Mouse (Mus musculus): Measurements from ENCODE around the gene Gpam. TPM values are rescaled to one million over a fixed set of nuclear protein-coding genes. Genes with fewer than 3 reads are reported as not detected.

Gpam gene
- total RNA-seq, 1 experiment from 2014 or later: 288 TPM

DNA sequence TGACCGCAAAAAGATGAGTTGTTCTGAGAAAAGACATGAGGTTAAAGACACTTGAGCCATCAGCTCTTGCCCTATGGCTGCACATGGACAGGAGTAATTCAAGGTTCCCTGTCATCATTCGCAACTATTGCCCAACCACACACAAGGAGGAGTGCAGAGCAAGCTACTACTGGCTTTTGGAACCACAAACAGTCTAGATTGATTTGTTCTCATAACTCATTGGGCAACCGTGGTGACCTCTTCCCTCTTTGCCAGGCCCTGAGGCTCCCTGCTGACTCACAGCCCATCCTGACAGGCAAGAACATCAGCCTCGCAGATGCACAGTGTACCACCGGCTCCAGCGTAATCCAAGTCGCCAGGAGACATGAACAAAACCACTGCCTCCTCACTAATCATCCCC lies 12.3 kb upstream of the Gpam start:
- DNase-seq: peak; percentile 83

DNA sequence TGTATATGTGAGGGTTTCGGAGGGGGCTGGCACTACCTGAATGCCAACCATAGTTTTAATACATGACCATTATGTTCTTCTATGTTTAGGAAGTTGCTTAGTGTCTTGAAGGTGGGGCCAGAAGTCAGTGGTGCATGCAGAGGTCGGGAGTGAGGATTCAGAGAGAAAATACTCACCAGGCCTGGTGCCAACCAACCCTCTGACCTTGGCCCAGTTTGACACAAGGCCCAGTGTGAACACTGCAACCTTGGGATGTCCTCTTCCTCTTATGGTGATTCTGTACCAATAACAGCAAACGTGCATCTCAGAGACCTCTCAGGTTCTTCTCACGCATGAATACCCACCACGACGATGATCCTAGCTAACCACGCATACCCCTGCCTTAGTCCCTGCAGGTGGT lies 11.5 kb upstream of the Gpam start:
- DNase-seq: peak; percentile 78

DNA sequence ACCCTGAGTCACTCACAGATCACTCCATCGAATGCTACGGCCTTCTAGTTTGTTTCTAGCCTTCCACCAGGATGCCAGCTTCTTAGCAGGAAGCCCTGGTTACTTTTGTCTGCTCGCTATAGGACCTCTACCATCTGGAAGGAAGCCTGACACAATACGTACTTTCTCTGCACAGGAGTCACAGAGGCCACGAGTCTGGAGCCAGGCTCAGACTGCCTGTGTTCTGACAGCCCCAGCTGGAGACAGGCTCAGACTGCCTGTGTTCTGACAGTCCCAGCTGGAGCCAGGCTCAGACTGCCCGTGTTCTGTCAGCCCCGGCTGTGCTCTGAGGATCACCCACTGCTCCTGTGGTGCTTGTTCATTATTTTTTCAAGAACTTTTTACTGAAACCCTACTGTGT lies 10.8 kb upstream of the Gpam start:
- no peak for DNase-seq

DNA sequence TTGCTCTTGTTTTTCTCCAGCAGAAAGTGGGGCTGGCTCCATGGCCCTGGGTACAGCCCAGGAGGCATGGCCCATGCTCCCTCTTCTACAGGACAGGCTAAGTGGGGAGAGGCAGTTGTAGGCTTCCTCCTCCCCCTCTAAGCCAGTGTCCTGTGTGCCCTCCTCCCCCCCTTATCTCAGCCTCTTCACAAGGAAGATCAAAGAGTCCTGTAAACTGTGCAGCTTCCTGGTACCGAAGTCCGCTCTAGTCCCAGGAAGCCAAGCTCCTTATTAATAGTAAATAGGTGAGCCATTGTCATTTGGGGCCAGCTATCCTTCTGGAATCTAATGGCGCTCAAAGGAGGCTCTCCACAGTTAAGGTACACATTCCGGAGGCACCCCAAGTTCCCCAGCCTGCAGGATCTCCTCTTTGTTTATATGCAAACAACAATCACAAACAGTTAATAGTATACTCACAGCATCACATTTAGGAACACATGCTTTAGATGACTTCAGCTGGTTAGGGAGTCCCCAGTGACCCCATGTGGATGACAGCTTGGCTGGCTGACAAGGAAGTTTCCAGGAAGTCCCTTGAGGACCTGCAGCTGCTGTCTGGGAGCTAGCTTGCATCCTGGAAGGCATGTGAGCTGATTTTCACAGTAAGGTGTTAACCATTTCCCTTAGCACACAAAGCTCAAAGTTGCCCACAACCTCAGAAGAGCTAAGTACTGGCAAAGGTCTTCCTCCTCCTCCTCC lies 9.8 kb upstream of the Gpam start:
- DNase-seq: peak; percentile 55

DNA sequence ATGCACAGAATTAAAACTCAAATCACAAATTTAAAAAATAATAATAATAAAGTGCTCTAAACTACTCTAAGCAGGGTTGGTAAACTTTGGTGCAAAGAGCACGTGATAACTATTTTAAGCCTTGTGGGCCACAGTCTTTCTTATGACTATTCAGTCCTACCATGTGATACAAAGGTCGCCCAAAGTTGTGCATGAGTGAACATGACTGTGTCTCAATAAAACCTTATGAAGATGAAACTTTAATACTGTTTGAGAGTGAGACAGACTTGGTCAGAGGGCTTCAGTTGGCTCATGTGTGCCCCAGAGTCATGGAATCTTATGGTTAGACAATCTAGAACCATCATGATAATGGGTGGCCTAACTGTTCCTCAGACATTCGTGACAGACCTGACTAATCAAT lies 8.9 kb upstream of the Gpam start:
- DNase-seq: no peak

DNA sequence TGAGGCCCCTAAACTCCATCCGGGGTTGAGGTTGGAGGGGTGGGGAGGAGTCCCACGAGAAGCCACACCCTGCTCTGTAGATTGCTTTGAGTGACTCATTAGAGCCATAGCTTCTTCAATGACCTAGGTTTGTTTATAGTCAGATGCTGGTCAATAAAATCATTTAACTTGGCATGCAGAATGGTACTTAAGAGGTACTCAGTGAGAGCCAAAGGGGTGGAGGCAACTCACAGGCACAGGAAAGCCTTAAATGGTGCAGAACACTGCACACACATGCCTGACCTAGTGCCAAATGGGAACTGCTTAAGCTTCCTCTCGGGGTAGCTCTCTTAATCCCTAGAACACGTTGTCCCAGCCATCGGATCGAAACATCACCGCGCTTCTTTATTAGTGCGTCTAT lies 7.5 kb upstream of the Gpam start:
- DNase-seq: no peak

DNA sequence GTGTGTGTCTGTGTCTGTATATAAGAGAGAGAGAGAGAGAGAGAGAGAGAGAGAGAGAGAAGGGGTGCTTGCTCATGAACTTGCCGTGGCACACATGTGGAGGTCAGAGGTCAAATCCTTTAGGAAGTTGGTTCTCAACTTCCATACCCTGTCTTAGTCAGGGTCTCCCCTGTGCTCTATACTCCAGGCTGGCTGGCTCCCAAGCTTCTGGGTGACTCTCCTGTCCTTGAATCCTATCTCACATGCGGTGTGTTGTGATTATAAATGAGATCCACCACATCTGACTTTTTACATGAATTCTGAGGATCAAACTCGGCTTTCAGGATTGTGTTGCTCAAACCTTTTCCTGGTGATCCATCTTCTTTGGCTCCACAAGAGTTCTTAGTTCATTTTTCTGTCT lies 5.4 kb upstream of the Gpam start:
- peak; percentile 74 for DNase-seq

DNA sequence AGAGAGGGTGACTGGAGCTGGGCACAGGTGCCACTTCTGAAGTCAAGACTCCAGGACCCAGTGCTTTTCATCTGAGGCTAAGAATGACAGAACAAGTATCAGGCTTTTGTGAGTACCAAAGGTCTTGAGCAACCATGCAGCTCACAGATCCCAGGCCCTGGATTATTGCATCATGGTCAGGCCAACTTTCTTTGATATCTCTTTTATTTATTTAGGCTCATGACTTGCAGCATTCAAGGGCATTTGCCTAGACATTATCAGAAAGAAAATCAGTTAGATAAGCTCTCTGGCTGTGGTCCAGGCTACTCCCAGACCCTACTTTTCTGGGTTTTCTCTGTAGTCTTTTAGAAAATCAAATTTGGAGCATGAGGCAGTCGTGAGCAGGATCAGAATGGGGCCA lies 4.7 kb upstream of the Gpam start:
- DNase-seq: peak; percentile 52

DNA sequence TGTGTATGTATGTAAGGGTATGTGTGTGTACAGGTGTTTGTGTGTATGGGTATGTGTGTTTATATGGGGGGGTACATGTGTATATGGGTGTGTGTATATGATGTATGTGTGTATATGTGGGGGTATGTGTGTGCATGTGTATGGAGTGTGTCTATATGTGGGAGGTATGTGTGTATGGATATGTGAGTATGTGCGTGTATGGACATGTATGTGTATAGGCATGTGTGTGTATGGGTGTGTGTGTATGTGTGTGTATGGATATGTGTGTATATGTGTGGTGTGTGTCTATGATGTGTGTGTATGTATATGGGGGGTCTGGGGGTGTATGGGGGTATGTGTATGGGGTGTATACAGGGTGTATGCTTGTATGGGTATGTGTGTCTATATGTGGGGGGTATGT lies 1.4 kb upstream of the Gpam start:
- DNase-seq: no peak

DNA sequence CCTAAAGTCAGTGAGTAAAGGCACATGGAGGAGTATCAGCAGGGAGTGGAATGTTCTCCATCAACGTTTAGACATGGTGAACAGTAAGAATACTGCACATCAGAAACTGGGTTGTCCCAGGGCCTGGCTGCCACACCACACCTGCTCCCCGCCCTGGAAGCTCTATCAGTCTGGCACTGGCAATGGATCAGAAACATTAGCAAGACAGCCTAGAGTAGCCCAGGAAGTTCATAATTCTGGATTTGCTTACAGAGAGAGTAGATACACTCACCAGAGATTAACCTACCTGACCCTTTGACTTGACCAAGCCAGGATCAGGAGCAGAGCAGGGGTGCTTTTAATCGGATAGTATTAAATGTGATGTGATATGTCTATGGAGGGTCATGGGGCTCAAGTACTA lies 1.6 kb downstream of the Gpam start:
- no peak for DNase-seq

DNA sequence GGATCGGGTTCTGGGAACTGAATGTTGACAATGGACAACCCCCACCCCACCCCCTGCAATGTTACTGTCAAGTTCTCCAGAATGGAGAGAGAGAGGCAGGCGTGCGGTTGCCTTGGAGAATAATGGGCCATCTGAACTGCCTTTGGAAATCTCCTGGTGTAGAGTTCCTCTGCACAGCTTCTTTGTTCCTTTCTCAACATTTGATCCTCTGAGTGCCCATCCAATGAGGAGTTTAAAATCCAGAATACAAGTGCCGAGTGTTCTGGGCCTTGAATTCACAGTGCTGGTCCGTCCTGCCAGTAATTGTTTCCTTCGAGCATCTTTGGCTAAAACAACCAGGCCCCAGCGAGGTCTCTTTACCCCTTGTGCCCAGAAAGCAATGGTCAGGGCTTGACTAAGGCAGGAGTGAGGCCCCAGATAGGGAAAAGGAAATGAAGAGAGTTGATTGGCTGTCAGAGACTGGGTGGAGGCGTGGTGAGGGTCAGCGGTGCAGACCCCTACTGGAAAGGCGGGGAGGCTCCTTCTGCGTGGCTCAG lies 4.0 kb downstream of the Gpam start:
- DNase-seq: no peak

DNA sequence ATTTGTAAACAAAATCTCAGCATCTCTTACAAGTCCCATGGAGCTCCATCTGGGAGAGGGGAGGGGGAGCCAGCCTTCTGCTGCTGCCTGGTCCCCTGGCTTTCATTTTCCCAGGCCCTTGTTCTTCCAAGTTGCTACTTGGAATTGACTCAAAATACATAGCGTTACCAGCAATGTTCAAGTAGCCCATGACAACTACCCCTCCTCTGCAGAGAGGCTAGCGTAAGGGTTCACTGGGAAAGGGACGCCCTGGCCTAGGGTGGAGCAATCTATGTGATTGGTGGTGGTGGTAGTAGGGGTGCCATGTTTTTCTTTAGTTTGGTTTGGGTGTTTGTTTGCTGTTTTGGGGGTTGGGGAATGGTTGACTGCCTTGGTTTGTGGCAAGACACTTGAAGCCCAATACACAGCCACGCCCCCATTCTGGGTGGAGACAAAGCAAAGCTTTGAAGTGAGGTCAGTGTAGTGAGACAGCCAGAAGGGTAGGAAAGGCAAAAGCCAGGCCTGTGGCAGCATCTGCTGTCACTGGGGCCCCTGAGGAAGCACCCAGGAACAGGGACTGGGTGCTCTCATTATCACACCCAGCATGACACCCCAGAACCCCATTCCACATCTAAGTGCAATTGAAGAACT lies 4.6 kb downstream of the Gpam start:
- DNase-seq: peak; percentile 53

DNA sequence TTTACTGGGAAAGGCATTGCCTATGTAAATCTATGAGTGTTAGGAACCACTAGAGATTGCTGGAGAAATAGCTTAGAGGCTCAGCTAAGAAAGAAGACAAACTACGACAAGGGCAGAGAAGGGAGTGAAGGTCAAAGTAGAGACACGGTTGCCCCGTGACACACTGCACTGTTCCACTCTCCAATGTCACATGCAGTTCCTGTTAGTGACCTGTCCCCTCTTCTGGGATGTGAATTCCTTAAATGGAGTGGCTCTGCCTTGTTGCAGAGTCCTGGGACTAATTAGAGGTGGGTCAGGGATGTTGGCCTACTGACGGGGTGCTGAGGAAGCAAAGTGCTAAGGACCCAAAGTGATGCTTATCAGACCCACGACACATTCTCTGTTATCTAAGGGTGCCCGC lies 5.2 kb downstream of the Gpam start:
- DNase-seq: no peak

DNA sequence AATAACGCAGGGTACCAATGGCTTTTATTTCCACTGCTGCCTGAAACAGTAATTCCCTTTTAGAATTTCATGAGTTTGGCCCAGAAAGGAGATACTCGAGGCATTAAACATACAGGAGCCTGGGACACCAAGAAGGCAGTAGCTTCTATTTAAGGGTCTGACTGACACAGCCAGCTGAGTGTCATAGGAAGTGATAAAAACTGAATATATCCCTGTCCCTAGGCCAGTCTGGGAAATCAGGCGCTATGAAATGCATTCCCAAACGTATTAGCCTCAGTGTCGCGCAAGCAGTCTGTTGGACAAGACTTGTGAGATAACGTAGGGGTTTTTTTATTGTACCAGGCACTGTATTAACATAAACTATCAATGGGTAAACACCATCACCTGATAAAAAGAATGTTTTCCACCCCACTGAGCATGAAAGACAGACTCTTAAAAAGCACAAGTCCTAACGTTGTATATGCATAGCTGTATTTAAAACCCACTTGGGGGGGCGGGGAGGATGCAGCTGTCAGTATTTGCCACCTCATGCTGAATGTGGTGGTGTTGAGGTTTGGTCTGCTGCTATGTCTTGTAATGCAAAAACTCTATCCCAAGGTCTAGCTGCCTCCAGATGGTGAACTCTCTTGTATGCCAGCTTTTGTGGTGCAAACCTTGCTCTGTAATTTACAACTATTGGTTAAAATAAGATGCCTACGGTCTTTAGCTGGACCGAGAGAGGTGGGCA lies 6.4 kb downstream of the Gpam start:
- no peak for DNase-seq

DNA sequence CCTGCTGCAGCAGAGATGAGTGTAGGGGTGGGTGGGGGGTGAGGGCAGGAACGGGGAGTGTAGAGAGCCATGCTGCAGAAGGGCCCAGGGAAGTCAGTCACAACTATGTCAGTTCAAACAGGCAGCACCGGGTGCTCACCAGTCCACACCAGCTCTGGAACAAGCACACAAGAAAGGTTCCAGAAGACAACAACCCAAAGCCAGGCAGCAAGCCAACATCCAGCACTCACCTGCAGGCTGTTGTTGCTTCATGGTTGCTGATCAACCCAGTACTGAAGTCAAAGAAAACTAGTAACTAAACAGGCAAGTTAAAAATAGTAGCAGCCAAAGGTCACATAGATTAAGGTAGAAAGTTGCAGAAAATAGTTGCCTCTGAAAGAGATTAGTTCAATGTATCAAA lies 7.5 kb downstream of the Gpam start:
- DNase-seq: no peak

DNA sequence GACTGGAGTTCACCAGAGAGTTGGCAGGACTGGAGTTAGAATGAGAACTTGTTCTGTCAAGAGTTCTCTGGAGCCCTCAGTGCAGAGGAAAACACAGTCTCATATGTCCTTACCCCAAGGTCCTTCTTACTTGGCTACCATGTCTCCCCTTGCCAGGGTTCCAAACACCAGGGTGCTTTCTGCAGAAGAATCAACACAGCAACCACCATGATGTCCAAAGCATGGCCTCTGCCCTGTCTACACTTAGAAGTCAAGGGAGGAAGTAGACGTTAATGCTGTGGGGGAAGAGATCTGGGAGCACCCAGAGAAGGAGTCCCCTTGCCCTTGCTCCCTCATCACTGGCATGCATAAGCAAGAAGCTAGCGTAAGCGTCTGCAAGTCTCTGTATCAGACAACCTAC lies 9.0 kb downstream of the Gpam start:
- DNase-seq: no peak

DNA sequence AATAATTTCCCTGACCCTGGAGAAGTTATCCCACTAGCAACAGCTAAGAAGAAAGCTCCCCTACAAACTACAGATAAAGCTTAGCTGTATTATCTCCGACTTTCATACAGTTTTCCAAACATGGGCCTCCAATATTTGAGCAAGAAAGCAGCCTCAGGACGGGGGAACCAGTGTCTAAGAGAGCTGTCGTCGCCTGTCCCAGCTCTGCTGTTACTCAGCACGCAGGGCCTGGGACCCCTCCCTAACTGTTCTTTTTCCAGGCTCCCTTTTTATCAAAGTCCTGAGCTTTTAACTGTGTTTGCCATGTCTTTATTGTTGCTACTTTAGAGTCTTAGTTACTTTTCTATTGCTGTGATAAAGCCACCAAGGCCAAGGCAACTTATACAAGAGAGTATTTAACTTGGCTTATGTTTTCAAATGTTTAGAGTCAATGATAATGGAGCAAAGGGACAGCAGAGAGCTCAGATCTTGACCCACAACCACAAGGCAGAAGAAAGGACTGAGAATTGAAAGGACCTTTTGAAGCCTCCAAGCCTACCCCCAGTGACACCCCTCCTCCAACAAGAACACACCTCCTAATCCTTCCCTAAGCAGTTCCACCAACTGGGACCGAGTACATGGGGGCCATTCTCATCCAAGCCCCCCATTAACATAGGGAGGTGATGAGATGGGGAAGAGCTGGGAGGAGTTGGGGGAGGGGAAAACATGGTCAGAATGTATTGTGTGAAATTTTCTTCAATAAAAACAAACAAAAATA lies 9.8 kb downstream of the Gpam start:
- no peak for DNase-seq

DNA sequence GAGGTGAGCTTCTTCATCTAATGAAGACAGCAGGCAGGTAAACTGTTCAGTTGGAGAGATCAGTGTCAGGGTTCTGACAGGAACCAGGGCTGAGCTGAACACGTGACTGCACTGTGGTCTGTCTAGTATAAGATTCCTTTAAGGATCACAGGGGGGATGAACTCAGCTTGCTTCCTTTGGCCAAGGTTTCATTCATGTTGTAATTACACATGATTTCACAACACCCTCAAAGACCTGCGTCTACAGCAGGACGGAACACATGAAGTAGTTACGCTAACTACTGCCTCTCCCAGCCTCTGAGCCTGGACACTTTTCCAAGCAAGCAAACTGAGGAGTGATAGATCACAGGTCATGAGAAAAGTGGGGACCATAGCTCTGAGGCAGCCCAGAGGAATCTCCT lies 11.5 kb downstream of the Gpam start:
- peak; percentile 30 for DNase-seq

DNA sequence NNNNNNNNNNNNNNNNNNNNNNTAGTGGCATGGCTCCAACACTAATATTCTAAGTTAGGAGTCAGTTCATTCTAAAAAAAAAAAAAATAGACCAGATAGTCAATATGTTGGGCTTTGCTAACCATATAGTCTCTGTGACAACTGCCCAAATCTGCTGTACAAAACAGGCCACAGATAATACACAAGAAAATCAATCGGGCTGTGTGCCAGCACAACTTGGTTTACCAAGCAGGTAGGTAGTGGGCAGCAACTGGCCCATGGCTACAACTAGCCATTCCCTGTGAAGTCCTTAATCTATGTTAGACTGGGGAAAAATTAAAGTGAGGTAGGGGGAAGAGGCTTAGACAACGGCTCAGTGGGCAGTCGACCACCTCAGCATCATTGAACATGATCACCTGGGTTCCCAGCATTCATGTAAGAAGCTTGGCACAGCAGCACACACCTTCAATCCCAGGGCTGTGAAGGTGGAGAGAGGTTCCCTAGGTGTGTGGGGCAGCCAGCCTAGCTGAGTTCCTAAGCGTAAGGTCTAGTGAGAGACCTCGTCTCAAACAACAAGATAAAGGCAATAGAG lies 12.1 kb downstream of the Gpam start:
- DNase-seq: no peak

DNA sequence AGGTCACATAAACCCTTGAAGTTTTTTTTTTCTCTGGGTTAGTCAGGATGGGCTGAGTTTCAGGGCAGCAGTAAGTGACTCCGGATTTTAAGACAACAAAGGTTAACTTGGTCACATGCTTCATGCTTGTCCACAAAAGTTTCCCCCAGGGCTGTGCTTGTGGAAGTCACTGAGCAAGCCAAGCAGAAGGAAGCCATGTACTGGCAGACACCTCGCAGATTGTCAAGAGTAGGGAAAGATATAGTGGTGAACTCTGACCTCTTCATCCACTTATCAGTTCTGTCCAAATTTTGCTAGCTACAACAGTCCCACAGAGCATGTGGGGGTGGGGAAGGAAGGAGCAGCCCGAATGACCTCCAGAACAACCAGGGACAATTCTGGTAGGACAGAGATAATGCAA lies 19.1 kb downstream of the Gpam start:
- no peak for DNase-seq

DNA sequence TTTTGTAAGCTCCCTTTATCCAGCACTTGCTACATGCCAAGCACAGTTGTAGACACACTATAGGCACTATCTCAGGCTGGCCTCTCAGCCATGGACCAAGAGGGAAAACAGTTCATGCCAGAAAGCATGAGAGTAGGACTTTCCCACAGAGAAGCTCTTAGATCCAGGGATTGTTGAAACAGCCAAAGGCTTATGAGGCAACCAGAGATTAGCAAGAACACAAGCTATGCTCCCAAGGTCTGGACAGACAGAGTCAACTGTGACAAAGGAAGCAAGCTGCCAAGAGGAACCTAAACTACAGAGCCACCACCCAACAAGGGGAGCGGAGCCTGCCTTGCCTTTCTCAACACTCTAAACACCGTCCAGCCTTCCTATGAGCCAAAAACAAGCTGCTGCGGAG lies 21.1 kb downstream of the Gpam start:
- DNase-seq: peak; percentile 37

DNA sequence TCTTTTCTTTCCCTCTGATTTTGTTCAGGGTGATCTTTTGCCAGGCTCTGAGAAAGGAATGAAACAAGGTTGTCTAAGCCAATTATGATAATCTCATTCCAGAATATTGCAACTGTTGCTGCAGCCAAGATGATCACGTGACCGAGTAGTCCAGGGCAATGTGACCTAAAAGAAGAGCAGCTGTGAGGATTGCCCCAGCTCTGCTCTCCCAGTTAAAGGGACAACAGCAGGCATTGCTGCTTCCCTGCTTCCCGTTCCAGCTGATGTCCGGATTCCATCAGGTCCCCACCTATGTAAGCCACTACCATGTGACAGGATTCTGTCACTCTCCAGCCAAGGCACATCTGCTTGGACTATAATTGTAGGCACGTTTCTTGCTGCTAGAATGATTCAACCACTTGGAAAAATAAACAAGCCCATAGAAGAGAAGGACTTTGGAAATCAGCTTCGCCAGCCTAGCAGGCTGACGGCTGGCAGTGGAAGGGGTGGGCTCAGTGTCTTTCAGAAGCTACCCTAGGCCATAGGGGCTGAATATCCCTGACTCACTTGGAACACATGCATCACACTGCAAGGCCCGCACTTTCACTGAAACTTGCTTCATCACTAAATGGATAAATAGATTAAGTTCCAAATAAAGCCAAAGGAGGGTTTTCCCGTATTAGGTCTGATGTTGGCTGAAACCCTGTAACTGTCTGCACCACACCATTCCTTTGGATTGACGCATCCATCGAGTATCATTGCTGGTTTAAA lies 23.8 kb downstream of the Gpam start:
- peak; percentile 68 for DNase-seq
